ENCODE assay signal across 9 mouse cellular contexts in the genomic region with DNA sequence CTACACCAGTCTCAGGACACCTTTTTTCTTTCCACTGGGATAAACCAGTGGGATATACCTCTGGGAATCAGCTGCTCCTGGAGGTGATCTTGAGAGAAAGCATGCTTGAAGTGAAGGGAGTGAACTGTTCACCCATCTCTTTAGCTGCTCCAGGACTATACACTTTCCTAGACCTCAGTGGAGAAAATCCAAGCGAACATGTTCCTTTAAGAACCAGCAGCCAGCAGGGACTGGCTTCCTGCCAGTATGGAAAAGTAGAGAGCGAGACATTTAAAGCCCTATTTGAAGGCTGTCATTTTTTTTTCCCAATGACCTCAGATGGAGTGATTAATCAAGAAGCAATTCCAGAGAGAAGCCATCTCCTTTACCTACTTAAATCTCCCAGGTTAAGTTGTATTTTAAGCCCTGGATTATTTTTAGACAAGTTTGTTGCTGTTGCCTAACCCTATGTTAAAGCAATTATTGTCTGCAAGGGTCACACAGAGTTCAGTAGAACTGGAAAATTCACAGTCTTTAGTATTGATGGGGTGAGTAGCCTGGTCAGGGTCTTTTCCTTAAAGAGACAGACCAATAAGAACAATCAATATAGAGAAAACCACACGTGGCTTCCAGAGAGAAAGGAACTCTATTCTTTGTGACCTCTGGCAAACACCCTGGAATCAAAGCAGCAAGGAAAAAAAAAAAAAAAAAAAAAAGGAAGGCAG.
DNase-seq lines count a peak whose midpoint lies in the region; ATAC-seq and TF ChIP-seq lines count a peak whose summit lies in the region.
"Had no signal": no experiment of that assay in that cellular context is flagged by ENCODE, and none has a peak within 500 bp of the region (broad histone marks: within the 10 kb centered on the region; RNA-seq: fewer than 3 reads in every experiment).

No protein-coding gene starts in this region.

- peak; percentile 59 to 66 for DNase-seq in heart, adult 18-20 months
- DNase-seq in heart, embryonic 10.5 days (ENCODE audit: low spot score): no peak
- DNase-seq in adrenal gland, adult 2 months: peak; percentile 68
- DNase-seq in forebrain, postnatal 0 days: peak; percentile 71
- DNase-seq in kidney, adult 9 months: peak; percentile 60
- peak; percentile 72 for DNase-seq in midbrain, embryonic 14.5 days
- no peak for DNase-seq in spleen, postnatal 4 days (ENCODE audit: low spot score in 2 of 2)
- DNase-seq in urinary bladder, postnatal 10 days (ENCODE audit: low spot score): no peak

- no peak overlapping the region for H3K9ac ChIP-seq in forebrain, postnatal 0 days
- no peak overlapping the region for H3K9ac ChIP-seq in midbrain, embryonic 14.5 days (replicated peaks; ENCODE audit: low read length)

- no peak overlapping the region for H3K4me2 ChIP-seq in forebrain, postnatal 0 days (ENCODE audit: low read depth)
- no peak overlapping the region for H3K4me2 ChIP-seq in midbrain, embryonic 14.5 days (ENCODE audit: low read length)

- ATAC-seq in forebrain, postnatal 0 days: peak; percentile 32; the same call in 1 of the 2 replicates
- no peak for ATAC-seq in midbrain, embryonic 14.5 days (ENCODE audit: low FRiP score, low TSS enrichment)

- H3K27ac ChIP-seq in heart, embryonic 10.5 days: no peak overlapping the region
- H3K27ac ChIP-seq in forebrain, postnatal 0 days (ENCODE audit: low read depth, low read length): no peak overlapping the region
- H3K27ac ChIP-seq in midbrain, embryonic 14.5 days (replicated peaks; ENCODE audit: low read depth, low read length): no peak overlapping the region

- TF ChIP-seq CTCF in forebrain, postnatal 0 days (IDR thresholded peaks at IDR 0.05; ENCODE audit: low read depth): no peak

- H3K36me3 ChIP-seq in heart, embryonic 10.5 days: peaks cover 2% of the 10 kb centered on the region; the same call in 1 of the 2 replicates
- no peaks in the 10 kb centered on the region for H3K36me3 ChIP-seq in forebrain, postnatal 0 days (ENCODE audit: insufficient read depth)
- no peaks in the 10 kb centered on the region for H3K36me3 ChIP-seq in midbrain, embryonic 14.5 days (ENCODE audit: control insufficient read depth, insufficient read depth, low read length)

- H3K4me1 ChIP-seq in heart, embryonic 10.5 days: peaks cover 13% of the 10 kb centered on the region; the same call in 1 of the 2 replicates
- no peaks in the 10 kb centered on the region for H3K4me1 ChIP-seq in forebrain, postnatal 0 days (ENCODE audit: insufficient read depth)
- H3K4me1 ChIP-seq in midbrain, embryonic 14.5 days (ENCODE audit: control insufficient read depth, insufficient read depth, low read length): peaks cover 4% of the 10 kb centered on the region; the same call in 1 of the 2 replicates
- H3K4me1 ChIP-seq: megakaryocyte, embryonic 14.5 days had no signal

- no peaks in the 10 kb centered on the region for H3K9me3 ChIP-seq in heart, embryonic 10.5 days
- no peaks in the 10 kb centered on the region for H3K9me3 ChIP-seq in forebrain, postnatal 0 days (ENCODE audit: low read length)
- H3K9me3 ChIP-seq in midbrain, embryonic 14.5 days (ENCODE audit: control insufficient read depth, low read length): no peaks in the 10 kb centered on the region

- H3K27me3 ChIP-seq in heart, embryonic 10.5 days (ENCODE audit: insufficient read depth, poor library complexity, severe bottlenecking): no peaks in the 10 kb centered on the region
- no peaks in the 10 kb centered on the region for H3K27me3 ChIP-seq in forebrain, postnatal 0 days (ENCODE audit: insufficient read depth, low read length)
- H3K27me3 ChIP-seq in midbrain, embryonic 14.5 days (ENCODE audit: control insufficient read depth, insufficient read depth, low read length): no peaks in the 10 kb centered on the region
- H3K27me3 ChIP-seq: megakaryocyte, embryonic 14.5 days had no signal

- no peak overlapping the region for H3K4me3 ChIP-seq in heart, embryonic 10.5 days
- no peak overlapping the region for H3K4me3 ChIP-seq in forebrain, postnatal 0 days (ENCODE audit: low read depth, low read length)
- H3K4me3 ChIP-seq in midbrain, embryonic 14.5 days (replicated peaks; ENCODE audit: low read depth, low read length): no peak overlapping the region
- H3K4me3 ChIP-seq: megakaryocyte, embryonic 14.5 days had no signal

- WGBS in heart, embryonic 10.5 days: 29% methylated on average over 3 of the region's 3 CpGs
- 4% methylated on average over 3 of the region's 3 CpGs for whole genome bisulfite sequencing in forebrain, postnatal 0 days
- 21% methylated on average over 3 of the region's 3 CpGs for WGBS in midbrain, embryonic 14.5 days

Comparison
In these comparisons a context has a peak if more than half of its experiments do, and no peak if none do; other contexts are left out.
1. DNase-seq: peak in heart, adult 18-20 months (2 of 2), adrenal gland, adult 2 months (single experiment), forebrain, postnatal 0 days (single experiment), kidney, adult 9 months (single experiment) and midbrain, embryonic 14.5 days (single experiment); none in heart, embryonic 10.5 days (single experiment), spleen, postnatal 4 days (0 of 2) and urinary bladder, postnatal 10 days (single experiment).